Mouse (Mus musculus) frontal cortex, adult 2 months (tissue): Measurements from ENCODE around the gene Zzef1. TPM values are rescaled to one million over a fixed set of nuclear protein-coding genes. Genes with fewer than 3 reads are reported as not detected.

Experiments used
- DNase-seq, 2 experiments: peaks; one replicate each; pipeline ENCODE4 v3.0.0; 2022; ENCODE audit warnings: low spot score in 1 of 2; ENCODE audit errors: extremely low spot score in 1 of 2
- polyA plus RNA-seq: library from polyadenylated mRNA; depleted of rRNA; stranded (reverse); fragments of >200 nt; gene quantifications from 2 replicates; pipeline ENCODE4 v1.2.3, GENCODE M21; 2012; rRNA removed

Zzef1 gene
- polyA plus RNA-seq, 1 experiment: 32.3 TPM

DNA sequence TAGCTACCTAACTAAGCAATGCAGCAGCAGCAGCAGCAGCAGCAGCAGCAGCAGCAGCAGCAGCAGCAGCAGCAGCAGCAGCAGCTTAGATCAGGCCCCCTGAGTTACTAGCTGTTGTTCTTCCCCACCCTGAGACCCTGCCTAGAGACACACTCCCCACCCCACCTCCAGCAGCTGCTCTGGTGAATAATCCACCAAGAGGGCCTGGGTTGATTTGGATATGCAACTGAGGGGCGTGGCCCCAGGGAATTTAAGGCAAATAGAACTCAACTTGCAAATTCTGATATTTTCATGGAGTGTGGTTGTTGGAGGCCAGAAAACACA, 157.1 kb downstream of the Zzef1 start:
- no peak for DNase-seq

DNA sequence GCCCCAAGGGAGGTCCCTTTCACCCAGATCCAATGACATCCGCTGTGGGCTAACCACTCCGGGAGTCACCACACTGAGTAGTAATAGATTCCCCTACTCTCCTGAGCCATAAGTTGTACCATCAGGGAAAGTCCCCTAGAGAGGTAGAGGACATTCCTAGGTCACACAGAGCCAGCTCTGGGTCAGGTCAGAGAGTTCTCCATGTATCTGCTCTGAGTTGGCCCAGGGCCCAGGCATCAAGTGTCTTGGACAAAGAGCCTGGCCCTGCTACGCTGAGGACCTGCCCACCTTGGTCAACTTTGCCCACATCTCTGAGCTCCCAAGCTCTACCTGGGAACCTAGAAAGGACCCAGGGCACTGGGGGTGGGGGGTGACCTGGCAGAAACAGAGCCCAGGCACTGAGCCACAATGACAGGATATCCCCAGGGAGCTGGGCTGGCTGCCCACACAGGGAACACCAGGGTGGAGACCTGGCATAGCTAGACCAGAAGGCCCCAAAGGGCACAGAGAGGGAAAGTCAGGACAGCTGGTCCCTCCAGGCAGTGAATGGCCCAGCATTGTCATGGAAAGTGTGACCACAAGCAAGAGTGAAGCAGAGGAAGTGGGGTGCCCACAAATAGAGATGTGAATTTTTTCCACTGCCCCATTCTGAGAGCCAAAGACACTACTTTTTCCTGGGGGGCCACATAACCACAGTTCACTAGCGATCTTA, 157.6 kb downstream of the Zzef1 start:
- no peak for DNase-seq

DNA sequence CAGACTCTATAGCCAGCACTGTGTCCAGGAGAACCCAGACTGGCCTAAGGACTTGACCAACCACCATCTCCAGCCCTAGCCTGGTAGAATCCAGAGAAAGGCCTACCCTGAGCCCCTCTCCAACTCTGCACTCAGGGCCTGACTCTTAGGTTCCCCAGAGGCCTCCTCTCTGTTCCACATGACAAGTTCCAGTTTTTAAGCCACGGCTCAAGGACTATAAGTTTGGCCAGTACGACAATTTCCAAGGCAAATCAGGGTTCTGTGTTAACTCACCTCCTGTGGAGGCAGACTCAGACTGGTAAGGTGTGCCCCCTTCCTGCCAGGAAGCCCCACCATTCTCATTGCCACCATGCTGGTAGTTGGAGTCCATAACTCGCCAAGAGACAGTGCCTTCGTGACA, 158.2 kb downstream of the Zzef1 start:
- DNase-seq: no peak

- DNase-seq: no peak
Measured at GRCm38 (mm10) chr11:72955339-72955974, 159.4 kb downstream of the Zzef1 start.

DNA sequence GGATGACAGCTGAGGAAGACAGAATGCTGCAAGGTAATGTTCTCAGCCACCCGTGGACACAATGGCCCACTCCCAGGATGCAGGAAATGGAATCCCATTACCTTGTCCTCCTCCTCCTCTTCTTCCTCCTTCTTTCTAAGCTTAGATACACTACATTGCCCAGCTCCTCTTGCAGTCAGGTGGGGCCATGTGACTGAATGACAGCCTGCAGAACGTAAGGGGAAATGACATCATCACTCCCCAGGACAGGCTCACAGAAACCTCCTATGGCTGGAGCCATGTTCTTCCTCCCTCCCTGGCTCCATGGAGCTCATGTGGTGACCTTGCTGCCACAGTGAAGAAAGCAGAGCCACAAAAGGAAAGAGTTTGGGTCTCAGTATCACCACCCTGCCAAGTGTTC, 161.3 kb downstream of the Zzef1 start:
- no peak for DNase-seq

DNA sequence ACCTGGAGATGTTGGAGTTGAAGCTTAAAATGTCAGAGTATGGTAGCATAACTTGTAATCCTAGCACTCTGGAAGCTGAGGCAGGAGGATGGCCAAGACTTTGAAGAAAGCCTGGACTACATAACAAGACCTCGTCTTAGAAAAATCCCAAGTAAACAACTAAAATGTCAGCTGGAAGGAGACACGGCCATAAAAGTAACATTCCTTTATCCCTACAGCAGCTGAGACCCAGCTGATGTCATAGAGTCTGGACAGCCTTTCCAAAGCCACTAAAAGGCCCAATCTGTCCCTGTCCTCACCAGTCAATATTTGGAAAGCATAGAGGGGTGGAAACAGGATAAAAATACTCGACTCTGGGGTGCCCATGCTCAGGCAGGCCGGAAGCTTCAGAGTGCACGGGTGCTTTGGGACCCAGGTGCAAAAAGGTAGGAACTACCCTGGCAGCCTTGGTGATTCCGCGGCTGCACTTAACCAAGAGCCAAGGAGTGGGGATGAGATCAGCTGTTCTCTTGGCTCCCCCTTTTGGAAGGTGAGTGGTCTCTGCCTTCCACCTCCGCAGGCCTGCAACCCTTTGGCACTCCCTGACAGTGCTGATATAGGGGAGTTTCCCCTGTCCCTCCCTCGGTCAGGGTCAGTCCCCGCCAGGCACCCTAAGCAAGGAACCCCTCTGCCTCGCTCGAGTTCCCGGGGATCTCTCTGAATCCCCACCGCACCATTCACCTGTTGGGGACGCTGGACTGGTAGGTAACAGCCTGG, 164.1 kb downstream of the Zzef1 start:
- DNase-seq: no peak

DNA sequence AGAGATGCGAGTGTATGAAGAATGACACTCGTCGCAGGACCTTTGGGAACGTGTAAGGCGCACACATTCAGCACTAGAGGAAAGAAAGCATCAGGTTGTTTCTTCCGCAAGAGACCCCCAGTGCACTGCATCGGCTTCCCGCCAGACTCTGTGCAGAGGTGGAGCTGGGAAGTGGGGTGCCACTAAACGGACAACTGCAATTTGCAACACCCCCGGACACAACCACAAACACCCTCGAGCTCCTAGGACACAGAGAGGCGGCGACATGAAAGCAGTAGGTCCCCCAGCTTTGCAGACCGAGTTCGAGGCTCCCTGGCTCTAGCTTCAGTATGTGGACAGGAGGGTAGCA, 164.7 kb downstream of the Zzef1 start:
- DNase-seq: no peak

- DNase-seq: no peak
Measured at GRCm38 (mm10) chr11:72961072-72961980, 165.3 kb downstream of the Zzef1 start, which contains the start of gene Atp2a3. Gene Atp2a3, plus strand, starts transcription at chr11:72961169.

- DNase-seq: no peak
Measured at GRCm38 (mm10) chr11:72962378-72962777, 166.4 kb downstream of the Zzef1 start.

- no peak for DNase-seq
Measured at GRCm38 (mm10) chr11:72963058-72963788, 167.2 kb downstream of the Zzef1 start.

- no peak for DNase-seq
Measured at GRCm38 (mm10) chr11:72963789-72964294, 167.8 kb downstream of the Zzef1 start.

- no peak for DNase-seq
Measured at GRCm38 (mm10) chr11:72974995-72975503, 179.0 kb downstream of the Zzef1 start.

Other genes starting within 250 kb of the Zzef1 start
- 0.54 and 0.71 TPM in 2 replicates for gene Spns3, start 245.7 kb upstream of the Zzef1 start, polyA plus RNA-seq
- 38.2 and 39.7 TPM in 2 replicates for gene Ube2g1, start 188.9 kb upstream of the Zzef1 start, polyA plus RNA-seq
- gene Ankfy1, start 106.2 kb upstream of the Zzef1 start, polyA plus RNA-seq: 28.0 and 29.9 TPM in 2 replicates
- gene Cyb5d2, start 84 bp upstream of the Zzef1 start, polyA plus RNA-seq: 13.8 and 14.0 TPM in 2 replicates
- 4.9 and 5.9 TPM in 2 replicates for gene Atp2a3, start 164.9 kb downstream of the Zzef1 start, polyA plus RNA-seq
- 0.53 and 0.54 TPM in 2 replicates for gene P2rx1, start 202.9 kb downstream of the Zzef1 start, polyA plus RNA-seq
- gene Camkk1, start 222.8 kb downstream of the Zzef1 start, polyA plus RNA-seq: 65.4 and 65.7 TPM in 2 replicates